ENCODE assay signal across 8 mouse cellular contexts in genomic region chr5:9100207-9100848, GRCm38 (mm10). TPM values are rescaled to one million over a fixed set of nuclear protein-coding genes. Genes with fewer than 3 reads are reported as not detected.
DNase-seq lines count a peak whose midpoint lies in the region; ATAC-seq and TF ChIP-seq lines count a peak whose summit lies in the region.

Gene Tmem243 (plus strand): TSS chr5:9100668.

- H3K36me3 ChIP-seq in heart, embryonic 10.5 days = no peaks in the 10 kb centered on the region
- H3K36me3 ChIP-seq in kidney, embryonic 15.5 days = no peaks in the 10 kb centered on the region

- H3K4me2 ChIP-seq in kidney, embryonic 15.5 days = peak within 1 kb of the TSS; percentile 73

- H3K4me3 ChIP-seq in bone marrow, adult 2 months (replicated peaks; ENCODE audit: control insufficient read depth, low read depth, low read length) = peak within 1 kb of the TSS; percentile 79
- peak within 1 kb of the TSS; percentile 49 for H3K4me3 ChIP-seq in embryonic fibroblast, embryonic 13.5 days (ENCODE audit: insufficient read depth, low read length)
- peak within 1 kb of the TSS; percentile 90 for H3K4me3 ChIP-seq in heart, embryonic 10.5 days
- H3K4me3 ChIP-seq in kidney, embryonic 15.5 days (replicated peaks) = peak within 1 kb of the TSS; percentile 79

- H3K27me3 ChIP-seq in heart, embryonic 10.5 days (ENCODE audit: insufficient read depth, poor library complexity, severe bottlenecking) = peaks cover 21% of the 10 kb centered on the region; the same call in 1 of the 2 replicates
- H3K27me3 ChIP-seq in kidney, embryonic 15.5 days = peaks cover 9% of the 10 kb centered on the region; the same call in 1 of the 2 replicates

- H3K9me3 ChIP-seq in heart, embryonic 10.5 days = peaks cover 4% of the 10 kb centered on the region
- peaks cover 5% of the 10 kb centered on the region; the same call in 1 of the 2 replicates for H3K9me3 ChIP-seq in kidney, embryonic 15.5 days (replicated peaks)

- peak; percentile 98 for ATAC-seq in kidney, embryonic 15.5 days (replicated peaks; ENCODE audit: low FRiP score)
- peak; percentile 86 for ATAC-seq in monocyte, adult 5-6 weeks (replicated peaks; ENCODE audit: insufficient number of reproducible peaks, low FRiP score, low TSS enrichment, poor library complexity, severe bottlenecking)

- peak within 1 kb of the TSS; percentile 97 for H3K27ac ChIP-seq in bone marrow, adult 2 months (ENCODE audit: control insufficient read depth, insufficient read depth, low read depth, low read length, poor library complexity)
- no peak within 1 kb of the TSS for H3K27ac ChIP-seq in embryonic fibroblast, embryonic 13.5 days (ENCODE audit: insufficient read depth, low read length)
- H3K27ac ChIP-seq in heart, embryonic 10.5 days = peak within 1 kb of the TSS; percentile 84
- H3K27ac ChIP-seq in kidney, embryonic 15.5 days = peak within 1 kb of the TSS; percentile 30

- TF ChIP-seq POLR2A in bone marrow, adult 2 months (IDR thresholded peaks at IDR 0.05; ENCODE audit: borderline replicate concordance, control insufficient read depth, low read depth, low read length) = peak; percentile 75; the same call in 1 of the 2 replicates
- TF ChIP-seq POLR2A in embryonic fibroblast, embryonic 13.5 days (IDR thresholded peaks at IDR 0.05; ENCODE audit: low read depth, low read length) = no peak

- peak within 1 kb of the TSS; percentile 82 for H3K9ac ChIP-seq in kidney, embryonic 15.5 days

- peaks cover 4% of the 10 kb centered on the region for H3K4me1 ChIP-seq in bone marrow, adult 2 months (ENCODE audit: control insufficient read depth, insufficient read depth, low read length)
- no peaks in the 10 kb centered on the region for H3K4me1 ChIP-seq in embryonic fibroblast, embryonic 13.5 days (ENCODE audit: control insufficient read depth, insufficient read depth, low read length)
- peaks cover 4% of the 10 kb centered on the region; the same call in 1 of the 2 replicates for H3K4me1 ChIP-seq in heart, embryonic 10.5 days
- peaks cover 8% of the 10 kb centered on the region for H3K4me1 ChIP-seq in kidney, embryonic 15.5 days

- DNase-seq in 416B (ENCODE audit: low read depth) = peak; percentile 84
- peak; percentile 93 for DNase-seq in heart, embryonic 10.5 days (ENCODE audit: low spot score)
- DNase-seq in liver = peak; percentile 83
- DNase-seq in spleen, postnatal 4 days (ENCODE audit: low spot score in 2 of 2) = peak; percentile 81 to 88

- no peak for TF ChIP-seq CTCF in bone marrow, adult 2 months (IDR thresholded peaks at IDR 0.05; ENCODE audit: control insufficient read depth, insufficient read depth, low read length)
- TF ChIP-seq CTCF in embryonic fibroblast, embryonic 13.5 days (IDR thresholded peaks at IDR 0.05; ENCODE audit: borderline replicate concordance, insufficient read depth, low read length) = no peak

- WGBS in bone marrow, adult 2 months = 2% methylated on average over 59 of the region's 59 CpGs
- under 1% methylated on average over 44 of the region's 59 CpGs for WGBS in heart, embryonic 10.5 days
- WGBS in kidney, embryonic 15.5 days = 1% methylated on average over 59 of the region's 59 CpGs

RNA-seq across cellular contexts. Expression of gene Tmem243, which starts in this region (rescaled TPM):
- 11.3 and 12.9 TPM in 2 replicates for polyA plus RNA-seq in bone marrow, adult 2 months (2011; ENCODE audit: insufficient read depth, insufficient read length, low replicate concordance, missing spikeins)
- polyA plus RNA-seq in embryonic fibroblast, embryonic 13.5 days (2011; ENCODE audit: insufficient read length, low read depth, missing spikeins) = 2.2 and 2.8 TPM in 2 replicates
- polyA plus RNA-seq in heart, embryonic 10.5 days (2016; fragmentation: Nextera tagmentation; extraction: Ambion mirVana) = 11.5 and 13.2 TPM in 2 replicates
- polyA plus RNA-seq in kidney, embryonic 15.5 days (2015; fragmentation: Nextera tagmentation; extraction: Ambion mirVana) = 20.7 and 21.6 TPM in 2 replicates
- 93.7 to 108 TPM (median 100 TPM) in 3 replicates for total RNA-seq in monocyte, adult 5-6 weeks (2017)
